Mouse (Mus musculus) thymus, postnatal 0 days (tissue): Measurements from ENCODE around the gene Sh3yl1. TPM values are rescaled to one million over a fixed set of nuclear protein-coding genes. Genes with fewer than 3 reads are reported as not detected.
A peak's percentile ranks its signal among the peaks of the same experiment; 100 is the strongest.

Source experiments
- DNase-seq: peaks from one replicate; pipeline ENCODE4 v3.0.0-alpha.2; 2015; ENCODE audit warnings: low spot score
- polyA plus RNA-seq: library from polyadenylated mRNA; unstranded; fragments of >200 nt; fragmentation: Nextera tagmentation; extraction: Ambion mirVana; gene quantifications from 2 replicates; pipeline ENCODE4 v1.2.1, GENCODE M21; 2015

The Sh3yl1 gene
- polyA plus RNA-seq, 1 experiment from 2014 or later = 4.1 TPM

GRCm38 (mm10) chr12:30944197-30944596 is 32.7 kb downstream of the Sh3yl1 start:
- no peak for DNase-seq

- DNase-seq = no peak
Measured at GRCm38 (mm10) chr12:30970700-30971099, 59.2 kb downstream of the Sh3yl1 start.

GRCm38 (mm10) chr12:31003795-31004194 is 92.3 kb downstream of the Sh3yl1 start:
- no peak for DNase-seq

- peak; percentile 60 for DNase-seq
Measured at GRCm38 (mm10) chr12:31005010-31005409, 93.5 kb downstream of the Sh3yl1 start.

- peak; percentile 15 for DNase-seq
Measured at GRCm38 (mm10) chr12:31008171-31008570, 96.7 kb downstream of the Sh3yl1 start.

Other genes with a start within 250 kb of the Sh3yl1 start
- 0.17 TPM in 1 of 2 replicates, not detected in the other for gene Alkal2, start 27.3 kb upstream of the Sh3yl1 start, polyA plus RNA-seq
- gene Acp1, start 79 bp upstream of the Sh3yl1 start, polyA plus RNA-seq = 116 and 119 TPM in 2 replicates
- 0.19 and 0.26 TPM in 2 replicates for gene Fam110c, start 162.2 kb downstream of the Sh3yl1 start, polyA plus RNA-seq